ENCODE assay signal across 25 mouse cellular contexts in genomic region chr10:119272005-119272404, GRCm38 (mm10).
"Had no signal": no experiment of that assay in that cellular context is flagged by ENCODE, and none has a peak within 500 bp of the region (broad histone marks: within the 10 kb centered on the region; RNA-seq: fewer than 3 reads in every experiment).

No protein-coding gene starts in this region.

- H3K9me3 ChIP-seq: hindbrain, embryonic 13.5 days; hindbrain, embryonic 15.5 days; kidney, embryonic 15.5 days; limb, embryonic 13.5 days; limb, embryonic 15.5 days; liver, embryonic 12.5 days had no signal

- H3K27me3 ChIP-seq: heart, embryonic 12.5 days; hindbrain, embryonic 13.5 days; hindbrain, embryonic 15.5 days; kidney, embryonic 15.5 days; limb, embryonic 13.5 days; limb, embryonic 15.5 days; liver, embryonic 12.5 days had no signal

- H3K4me1 ChIP-seq: heart, embryonic 12.5 days; hindbrain, embryonic 15.5 days; kidney, embryonic 15.5 days; limb, embryonic 13.5 days; limb, embryonic 15.5 days; liver, embryonic 12.5 days had no signal

- H3K27ac ChIP-seq: gastrocnemius, adult 2 months; hindbrain, embryonic 13.5 days; hindbrain, embryonic 15.5 days; hindbrain, postnatal 0 days; kidney, embryonic 15.5 days; kidney, postnatal 0 days; limb, embryonic 13.5 days; limb, embryonic 15.5 days; liver, embryonic 12.5 days; liver, embryonic 14.5 days had no signal

- ATAC-seq: forebrain, embryonic 16.5 days; hindbrain, postnatal 0 days; intestine, embryonic 16.5 days; liver, embryonic 12.5 days had no signal

- DNase-seq: gastrocnemius, adult 2 months; gastrocnemius, postnatal 10 days; gastrocnemius, postnatal 25 days; heart, adult 18-20 months; heart, postnatal 10 days; kidney, adult 11 months; kidney, adult 2 months; kidney, adult 9 months; kidney, postnatal 14 days; kidney, postnatal 36 days; layer of hippocampus, adult 9-11 months; layer of hippocampus, postnatal 36 days; left cerebral cortex, postnatal 4 days had no signal

- H3K4me2 ChIP-seq: heart, embryonic 12.5 days; hindbrain, embryonic 13.5 days; hindbrain, embryonic 15.5 days; kidney, embryonic 15.5 days; limb, embryonic 13.5 days; limb, embryonic 15.5 days; liver, embryonic 12.5 days had no signal

- H3K36me3 ChIP-seq: heart, embryonic 12.5 days; hindbrain, embryonic 13.5 days; hindbrain, embryonic 15.5 days; kidney, embryonic 15.5 days; limb, embryonic 13.5 days; limb, embryonic 15.5 days; liver, embryonic 12.5 days had no signal

- H3K9ac ChIP-seq: heart, embryonic 12.5 days; hindbrain, embryonic 13.5 days; hindbrain, embryonic 15.5 days; kidney, embryonic 15.5 days; limb, embryonic 13.5 days; limb, embryonic 15.5 days; liver, embryonic 12.5 days; liver, embryonic 14.5 days had no signal

- H3K4me3 ChIP-seq: gastrocnemius, adult 2 months; heart, embryonic 12.5 days; hindbrain, embryonic 13.5 days; hindbrain, embryonic 15.5 days; kidney, embryonic 15.5 days; limb, embryonic 13.5 days; limb, embryonic 15.5 days; liver, embryonic 12.5 days had no signal
